Mouse (Mus musculus) R1 (cell line): ENCODE data around the gene Sars2.
A peak's percentile ranks its signal among the peaks of the same experiment; 100 is the strongest.

Experiments used
- DNase-seq: peaks from one replicate; pipeline ENCODE4 v3.0.0-alpha.2; 2018; ENCODE audit warnings: low read depth, low spot score

Gene Sars2

DNA sequence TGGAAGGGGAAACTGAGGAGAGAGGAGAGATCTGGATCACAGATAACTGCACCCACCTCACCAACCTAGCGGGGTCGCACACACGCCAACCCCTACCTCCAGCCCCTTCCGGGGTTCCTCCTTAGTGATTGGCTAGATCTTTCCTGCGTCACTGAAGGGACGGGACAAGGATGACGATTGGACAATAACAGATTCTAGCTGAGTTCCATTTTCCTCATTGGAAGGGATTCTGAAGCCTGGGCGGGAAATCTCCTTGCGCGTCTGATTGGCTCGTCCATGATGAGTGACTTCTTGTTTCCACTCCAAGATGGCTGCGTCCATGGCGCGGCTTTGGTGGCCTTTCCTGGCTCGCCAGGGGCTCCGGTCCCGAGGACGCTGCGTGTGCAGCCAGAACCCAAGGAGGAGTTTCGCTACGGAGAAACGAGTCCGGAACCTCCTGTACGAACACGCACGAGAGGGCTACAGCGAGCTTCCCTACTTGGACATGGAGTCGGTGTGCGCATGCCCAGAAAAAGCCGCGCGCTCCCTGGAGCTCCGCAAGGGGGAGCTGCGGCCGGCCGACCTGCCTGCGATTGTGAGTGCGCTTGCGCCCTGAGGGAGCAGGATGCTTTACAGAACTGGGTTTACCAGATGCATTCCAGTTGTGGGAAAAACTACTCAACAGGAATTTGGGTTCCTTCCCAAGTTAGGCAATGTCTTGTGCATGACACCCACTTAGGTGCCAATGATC is at the start of gene Sars2, which contains the start of gene Mrps12:
TSS of gene Sars2 (plus strand) at position 284 of the 730 bp plus-strand sequence.
TSS of gene Mrps12 (minus strand) at position 112 of the 730 bp plus-strand sequence.
- DNase-seq, result peak; percentile 100

DNA sequence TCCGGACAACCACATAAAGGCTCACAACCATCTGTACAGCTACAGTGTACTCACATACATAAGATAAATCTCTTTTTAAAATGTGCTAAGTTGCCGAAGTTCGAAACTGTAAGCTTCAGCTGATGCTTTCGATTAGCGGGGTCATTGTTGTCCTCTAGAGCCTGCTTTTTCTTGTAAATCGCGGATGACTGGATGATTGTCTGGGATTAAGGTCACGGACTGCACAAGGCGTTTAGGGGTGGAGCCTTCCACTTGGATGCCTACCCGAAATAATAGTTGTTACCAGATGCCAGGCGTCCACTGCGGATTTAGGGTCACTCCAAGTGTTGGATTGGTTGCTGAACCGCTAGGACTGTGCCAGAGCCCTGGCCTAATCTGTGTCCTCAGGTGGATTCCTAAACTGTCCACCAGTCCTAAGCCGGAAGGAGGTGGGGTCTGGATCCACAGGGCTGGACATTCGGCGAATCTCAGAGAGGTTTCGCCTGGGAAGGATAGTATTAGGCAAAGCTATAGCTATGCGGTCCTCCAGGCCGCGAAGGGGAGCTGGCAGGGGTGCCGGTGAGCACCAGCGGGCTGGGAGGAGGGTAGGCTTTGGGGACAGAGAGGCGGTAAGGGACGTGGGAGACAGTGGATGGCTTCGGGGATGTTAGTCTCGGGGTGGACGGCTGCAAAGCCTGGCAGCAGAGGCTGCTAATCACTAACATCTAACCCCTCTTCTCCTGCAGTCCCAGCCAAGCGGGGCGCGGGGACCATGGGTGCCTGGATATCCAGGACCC is 49.1 kb upstream of the Sars2 start, which contains the start of gene Fbxo27:
TSS of gene Fbxo27 (plus strand) at position 305 of the 776 bp plus-strand sequence.
- peak; percentile 90 for DNase-seq

DNA sequence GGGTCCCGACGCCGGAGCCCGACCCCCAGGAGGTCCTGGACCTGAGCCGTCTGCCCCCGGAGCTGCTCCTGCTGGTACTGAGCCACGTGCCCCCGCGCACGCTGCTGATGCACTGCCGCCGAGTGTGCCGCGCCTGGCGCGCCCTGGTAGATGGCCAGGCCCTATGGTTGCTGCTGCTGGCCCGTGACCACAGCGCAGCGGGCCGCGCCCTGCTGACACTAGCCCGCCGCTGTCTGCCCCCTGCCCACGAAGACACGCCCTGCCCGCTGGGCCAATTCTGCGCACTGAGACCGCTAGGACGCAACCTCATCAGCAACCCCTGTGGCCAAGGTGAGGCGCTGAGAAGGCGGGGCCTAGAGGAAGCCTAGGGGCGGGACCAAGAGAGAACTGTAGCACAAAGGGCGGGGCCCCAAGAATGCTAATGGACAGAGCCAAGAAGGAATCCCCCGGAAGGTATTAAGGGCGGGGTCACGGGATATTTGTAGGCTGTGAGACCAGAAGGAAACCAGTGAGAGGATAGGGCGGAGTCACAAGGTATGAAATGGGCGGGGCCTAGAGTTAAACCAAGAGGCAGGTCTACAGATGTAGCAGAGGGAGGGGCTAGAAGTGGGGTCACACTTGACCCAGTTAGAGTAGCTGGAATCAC is 48.3 kb upstream of the Sars2 start:
- peak; percentile 100 for DNase-seq

DNA sequence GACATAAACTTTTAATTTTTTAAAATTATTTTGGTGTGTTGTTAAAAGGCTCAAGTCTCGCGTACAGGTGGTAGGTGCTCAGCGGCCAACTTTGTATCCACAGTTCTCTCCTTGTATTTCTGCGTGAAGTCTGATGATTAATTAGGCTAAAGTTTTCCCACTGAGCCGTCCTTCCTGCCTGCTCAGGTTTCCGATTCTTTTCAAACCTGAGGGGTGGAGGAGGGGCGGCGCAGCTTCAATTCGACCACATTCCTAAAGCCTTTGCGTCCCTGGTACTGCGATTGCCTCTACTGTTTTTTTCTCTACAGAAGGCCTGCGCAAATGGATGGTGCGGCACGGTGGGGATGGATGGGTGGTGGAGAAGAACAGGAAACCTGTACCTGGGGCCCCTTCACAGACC is 47.4 kb upstream of the Sars2 start:
- peak; percentile 95 for DNase-seq

DNA sequence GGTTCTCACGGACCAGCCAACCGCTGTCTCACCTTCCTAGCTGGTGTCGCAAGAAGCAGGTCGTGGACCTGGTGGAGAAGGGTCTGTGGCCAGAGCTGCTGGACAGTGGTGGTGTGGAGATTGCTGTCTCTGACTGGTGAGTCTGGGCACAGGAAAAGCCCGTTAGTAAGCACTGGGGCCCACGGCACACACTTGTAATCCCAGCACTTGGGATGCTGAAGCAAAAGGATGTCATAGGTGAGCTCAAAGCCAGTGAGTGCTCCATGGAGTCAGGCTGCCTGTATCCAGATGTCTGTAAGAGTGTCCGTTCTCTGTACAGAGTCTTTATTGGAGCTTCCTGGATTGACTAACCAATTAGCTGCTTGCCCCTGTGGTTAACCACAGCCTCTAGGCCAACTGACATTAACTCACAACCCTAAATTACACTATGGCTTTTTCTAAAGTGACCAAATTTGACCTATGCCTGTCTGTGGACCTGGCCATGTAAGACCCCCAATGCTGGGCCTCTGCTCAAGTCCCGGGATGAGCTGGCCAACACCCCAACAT is 46.8 kb upstream of the Sars2 start:
- DNase-seq, result peak; percentile 36

DNA sequence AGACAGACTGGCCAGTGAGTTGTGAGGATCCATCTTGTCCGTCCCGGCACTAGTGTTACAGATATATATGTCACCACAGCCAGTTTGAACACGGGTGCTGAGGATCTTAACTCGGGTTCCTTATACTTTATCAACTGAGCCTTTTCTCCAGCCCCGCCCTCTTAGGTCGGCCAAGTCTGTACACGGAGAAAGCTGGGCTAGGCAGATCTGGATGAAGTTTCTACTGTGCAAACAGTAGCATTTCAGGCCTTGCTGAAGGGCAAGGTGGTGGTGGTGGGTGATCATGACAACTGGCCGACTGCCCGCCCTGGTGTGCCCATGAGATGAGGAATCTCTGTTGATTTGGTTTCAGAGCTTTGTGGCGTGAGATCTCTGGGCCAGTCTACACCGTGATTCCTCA is 44.5 kb upstream of the Sars2 start:
- DNase-seq, result no peak

DNA sequence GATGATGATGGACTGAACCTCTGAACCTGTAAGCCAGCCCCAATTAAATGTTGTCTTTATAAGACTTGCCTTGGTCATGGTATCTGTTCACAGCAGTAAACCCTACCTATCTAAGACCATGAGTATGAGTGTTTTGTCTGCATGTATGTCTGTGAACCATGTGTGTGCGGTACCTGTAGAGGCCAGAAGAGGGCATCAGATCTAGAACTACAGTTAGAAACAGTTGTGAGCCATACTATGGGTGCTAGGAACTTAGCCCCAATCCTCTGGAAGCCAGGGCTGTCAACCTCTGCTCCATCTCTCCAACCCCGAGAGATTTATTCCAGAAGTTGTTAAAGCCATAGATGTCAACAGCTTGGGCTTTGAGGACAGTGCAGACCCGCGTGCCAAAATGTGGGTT is 41.5 kb upstream of the Sars2 start:
- DNase-seq, result peak; percentile 67

DNA sequence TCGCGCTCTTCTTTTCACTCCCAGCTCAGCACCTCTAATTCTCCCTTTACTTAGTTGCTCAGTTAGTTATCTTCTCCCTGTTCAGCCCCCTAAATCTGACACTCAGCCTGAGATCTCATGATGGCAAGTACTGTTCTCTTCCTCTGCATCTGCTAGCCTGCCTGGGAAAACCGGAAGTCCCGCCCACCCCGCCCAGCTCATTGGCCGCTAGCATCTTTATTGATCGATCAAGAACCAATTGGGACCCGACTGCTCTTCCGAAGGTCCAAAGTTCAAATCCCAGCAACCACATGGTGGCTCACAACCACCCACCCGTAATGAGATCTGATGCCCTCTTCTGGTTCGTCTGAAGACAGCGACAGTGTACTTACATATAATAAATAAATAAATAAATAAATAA is 40.5 kb upstream of the Sars2 start:
- peak; percentile 75 for DNase-seq

DNA sequence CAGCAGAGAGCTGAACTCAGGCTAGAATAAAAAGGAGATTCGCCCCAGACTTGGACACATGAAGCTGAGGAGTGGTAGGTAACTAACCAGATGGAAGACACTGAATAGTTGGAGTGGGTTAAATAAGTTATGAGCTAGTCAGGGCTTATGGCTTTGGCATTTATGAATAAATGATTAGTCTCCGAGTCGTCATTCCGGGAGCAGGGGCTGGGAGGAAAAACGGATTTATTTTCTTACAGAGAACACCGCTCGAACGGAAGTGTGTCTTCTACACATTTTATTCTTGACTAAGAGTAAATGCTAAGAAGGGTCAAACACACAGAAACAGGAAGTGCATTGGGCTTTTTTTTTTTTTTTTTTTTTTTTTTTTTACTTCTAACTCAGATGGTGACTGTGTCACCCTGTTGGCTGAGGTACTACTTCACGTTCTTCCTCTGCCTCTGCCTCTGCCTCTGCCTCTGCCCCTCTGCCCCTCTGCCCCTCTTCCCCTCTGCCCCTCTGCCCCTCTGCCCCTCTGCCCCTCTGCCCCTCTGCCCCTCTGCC is 39.1 kb upstream of the Sars2 start:
- DNase-seq, result no peak

DNA sequence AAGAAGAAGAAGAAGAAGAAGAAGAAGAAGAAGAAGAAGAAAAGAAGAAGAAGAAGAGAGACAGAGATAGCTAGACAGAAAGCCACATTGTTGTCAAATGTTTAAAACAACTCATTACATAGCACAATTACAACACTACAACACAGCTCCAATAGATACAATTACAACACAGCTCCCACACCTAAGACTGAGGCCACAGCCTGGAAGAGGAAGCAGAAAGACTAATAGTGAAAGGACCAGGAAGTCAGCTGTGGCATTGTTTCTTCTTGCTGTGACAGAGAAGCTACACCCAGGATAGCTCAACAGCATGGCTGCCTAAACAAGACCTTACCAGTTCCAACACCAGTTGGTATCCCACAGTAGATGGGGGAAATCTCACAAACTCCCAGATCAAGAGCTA is 32.3 kb upstream of the Sars2 start:
- DNase-seq, result no peak

DNA sequence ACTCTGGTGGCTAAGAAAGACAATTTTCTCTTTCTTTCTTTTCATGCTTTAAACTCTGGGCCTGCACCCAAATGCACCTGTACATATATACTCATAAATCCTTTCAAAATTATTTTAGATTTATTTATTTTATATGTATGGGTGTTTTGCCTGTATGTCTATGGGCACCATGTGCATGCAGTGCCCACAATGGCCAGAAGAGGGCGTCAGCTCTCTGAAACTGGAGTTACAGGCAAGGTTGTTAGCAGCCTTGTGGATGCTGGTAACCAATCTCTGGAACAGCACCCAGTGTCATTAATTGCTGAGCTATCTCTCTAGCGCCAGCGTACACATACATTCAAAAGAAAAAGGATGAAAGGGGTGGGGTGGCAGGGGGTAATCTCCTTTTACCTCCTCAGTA is 30.8 kb upstream of the Sars2 start:
- DNase-seq, result peak; percentile 75

DNA sequence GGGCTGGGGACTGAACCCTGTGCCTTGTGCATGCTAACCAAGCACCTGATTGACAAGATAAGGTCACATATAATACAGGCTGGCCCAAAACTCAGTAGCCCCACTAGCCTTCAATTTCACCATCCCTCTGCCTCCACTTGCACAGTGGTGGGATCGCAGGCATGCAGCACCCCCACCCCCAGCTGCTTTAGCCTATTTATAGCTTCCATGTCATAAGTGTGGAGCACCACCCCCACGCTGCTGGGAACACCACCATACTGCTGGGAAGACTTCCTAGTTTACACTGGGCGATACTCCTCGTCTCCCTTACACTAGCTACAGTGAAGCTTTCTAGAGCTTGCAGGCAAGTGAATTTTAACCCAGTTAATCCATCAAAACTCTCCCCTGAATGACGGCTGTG is 27.1 kb upstream of the Sars2 start:
- DNase-seq, result no peak

DNA sequence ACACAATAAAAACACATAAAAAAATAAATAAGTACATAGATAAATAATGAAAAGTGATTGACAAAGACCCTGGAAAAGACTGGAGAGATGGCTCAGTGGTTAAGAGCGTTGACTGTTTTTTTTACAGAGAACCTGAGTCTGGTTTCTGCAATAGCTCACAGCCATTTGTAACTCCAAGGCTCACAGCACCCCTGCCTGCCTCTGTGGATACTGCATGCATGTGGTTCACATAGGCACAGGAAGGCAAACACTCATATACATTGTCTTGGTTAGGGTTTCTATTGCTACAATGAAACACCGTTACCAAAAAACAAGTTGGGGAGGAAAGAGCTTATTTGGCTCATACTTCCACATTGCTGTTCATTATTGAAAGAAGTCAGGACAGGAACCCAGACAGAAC is 26.2 kb upstream of the Sars2 start:
- DNase-seq, result peak; percentile 49

DNA sequence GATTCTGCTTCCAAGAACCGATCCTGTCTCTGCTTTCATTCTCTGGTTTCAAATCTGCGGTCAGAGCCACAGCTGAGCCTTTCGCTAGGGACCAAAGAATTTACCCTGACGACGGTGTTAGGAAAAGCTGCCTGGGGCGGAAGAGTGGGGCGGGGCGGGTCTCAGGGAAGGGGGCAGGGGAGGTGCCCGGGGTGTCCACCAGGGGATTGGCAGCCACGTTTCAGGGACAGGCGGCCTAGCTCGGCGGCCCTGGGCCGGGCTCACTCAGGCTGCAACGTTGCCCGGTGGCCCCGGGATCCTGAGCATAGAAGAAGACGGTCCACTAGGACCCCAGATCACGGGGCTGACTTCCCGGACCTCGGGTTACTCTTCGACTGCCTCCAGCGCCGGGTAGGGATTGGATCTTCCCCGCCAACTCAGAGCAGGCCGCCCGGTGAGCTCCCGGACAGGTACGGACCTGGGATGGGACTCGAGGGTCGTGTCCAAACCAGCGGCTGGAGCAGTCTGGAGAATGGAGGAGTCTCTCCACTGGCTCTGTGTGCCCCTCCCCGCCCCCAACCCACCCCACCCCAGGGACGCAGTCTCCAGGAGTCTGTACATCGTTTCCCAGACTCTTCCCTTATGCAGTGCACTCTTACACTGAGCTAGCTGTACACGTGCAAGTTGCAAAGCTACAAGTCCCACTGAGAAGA is 25.1 kb upstream of the Sars2 start, which contains the start of gene Fbxo17:
TSS of gene Fbxo17 (plus strand) at position 215 of the 692 bp plus-strand sequence.
- DNase-seq, result peak; percentile 70

DNA sequence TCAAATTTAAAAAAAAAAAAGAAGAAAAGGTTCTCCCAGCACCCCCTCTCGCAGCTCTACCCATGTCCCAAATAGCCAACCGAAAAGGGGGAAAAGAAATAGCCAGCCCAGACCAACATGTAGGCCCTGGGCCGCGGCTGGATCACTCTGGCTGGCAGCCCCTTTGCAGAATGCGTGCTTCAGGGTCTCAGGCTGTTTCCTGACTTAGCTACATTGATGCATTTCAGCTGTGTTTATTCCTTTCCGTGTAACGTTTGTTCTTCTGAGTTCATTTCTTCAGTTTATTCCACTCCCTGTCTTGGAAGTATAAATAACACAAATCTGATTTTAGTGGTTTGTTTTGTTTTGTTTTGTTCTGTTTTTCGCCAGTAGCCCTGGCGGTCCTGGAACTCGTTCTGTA is 24.1 kb upstream of the Sars2 start:
- no peak for DNase-seq

DNA sequence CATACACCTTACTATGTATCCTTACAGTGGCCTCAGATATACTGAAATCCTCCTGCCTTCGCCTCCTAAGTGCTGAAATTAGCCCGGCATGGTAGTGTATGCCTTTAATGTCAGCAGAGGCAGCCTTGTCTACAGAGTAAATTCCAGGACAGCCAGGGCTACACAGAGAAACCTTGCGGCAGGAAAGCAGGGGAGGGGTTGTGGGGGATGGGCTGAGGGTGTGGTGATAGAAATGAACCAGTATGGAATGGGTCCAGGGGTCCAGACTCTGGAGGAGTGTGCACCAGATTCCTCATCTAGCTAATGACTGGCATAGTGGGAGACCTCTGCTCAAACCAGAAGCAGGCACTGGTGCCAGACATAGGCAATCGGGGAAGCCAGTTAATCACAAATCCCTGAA is 22.6 kb upstream of the Sars2 start:
- DNase-seq, result peak; percentile 85

DNA sequence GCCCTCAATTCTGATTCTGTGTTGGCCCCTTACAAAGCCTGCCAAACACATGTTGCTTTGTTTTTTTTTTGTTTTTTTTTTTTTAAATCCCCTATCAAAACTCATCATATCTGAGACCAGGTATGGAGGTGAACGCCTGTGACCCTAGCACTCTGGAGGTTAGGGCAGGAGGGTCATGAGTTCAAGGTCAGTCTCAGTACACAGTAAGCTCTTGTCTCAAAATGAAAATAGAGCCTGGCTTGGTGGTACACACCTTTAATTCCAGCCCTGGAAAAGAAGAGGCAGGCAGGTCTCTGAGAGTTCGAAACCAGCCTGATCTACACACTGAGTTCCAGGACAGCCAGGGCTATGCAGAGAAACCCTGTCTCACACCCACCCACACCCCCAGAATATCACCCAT is 22.1 kb upstream of the Sars2 start:
- peak; percentile 69 for DNase-seq

DNA sequence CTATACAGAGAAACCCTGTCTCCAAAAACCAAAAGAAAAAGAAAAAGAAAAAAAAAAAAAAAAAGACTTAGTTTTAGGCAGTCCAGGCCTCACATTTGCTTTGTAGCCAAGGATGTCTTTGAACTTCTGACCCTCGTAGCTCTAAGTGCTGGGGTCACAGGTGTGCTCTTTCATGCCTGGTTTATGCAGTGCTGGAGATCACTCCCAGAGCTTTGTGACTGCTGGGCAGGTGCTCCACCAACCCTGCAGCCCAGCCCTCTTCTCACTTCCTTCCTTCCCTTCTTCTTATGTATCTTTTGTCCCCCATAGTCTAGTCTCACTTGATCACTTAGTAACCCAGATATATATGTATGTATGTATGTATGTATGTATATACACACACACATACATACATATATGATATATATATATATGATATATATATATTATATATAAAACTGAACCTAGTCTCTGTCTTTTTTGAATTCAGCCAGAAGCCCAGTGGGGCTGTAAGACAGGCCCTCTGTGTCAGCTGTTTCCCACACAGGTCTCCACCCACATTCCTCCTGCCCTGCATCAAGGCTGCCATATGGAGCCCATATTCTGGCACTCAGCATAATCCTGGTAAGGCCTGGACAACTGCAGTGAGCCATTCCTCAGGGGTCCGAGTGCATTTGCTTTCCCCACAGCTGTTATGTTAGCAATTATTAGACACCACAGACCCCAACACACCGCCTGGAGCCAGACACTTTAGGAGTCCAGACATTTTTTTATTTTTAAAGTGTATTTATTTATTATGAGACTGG is 20.8 kb upstream of the Sars2 start:
- no peak for DNase-seq

DNA sequence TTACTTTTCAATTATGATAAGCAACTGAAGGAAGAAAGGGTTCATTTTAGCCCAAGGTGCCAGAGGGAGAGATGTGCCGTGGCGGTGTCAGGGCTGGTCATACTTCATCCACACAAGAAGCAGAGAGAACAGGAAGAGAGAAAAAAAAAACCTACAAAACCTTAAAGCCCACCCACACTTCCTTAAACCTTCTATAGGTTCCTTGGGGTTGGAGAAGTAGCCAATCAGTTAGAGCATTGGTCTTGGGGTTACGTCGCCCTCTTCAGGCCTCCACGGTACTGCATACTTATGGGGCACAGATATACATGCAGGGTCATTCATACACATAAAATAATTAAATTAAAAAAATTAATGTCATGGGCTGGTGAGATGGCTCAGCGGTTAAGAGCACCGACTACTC is 19.7 kb upstream of the Sars2 start:
- peak; percentile 66 for DNase-seq

DNA sequence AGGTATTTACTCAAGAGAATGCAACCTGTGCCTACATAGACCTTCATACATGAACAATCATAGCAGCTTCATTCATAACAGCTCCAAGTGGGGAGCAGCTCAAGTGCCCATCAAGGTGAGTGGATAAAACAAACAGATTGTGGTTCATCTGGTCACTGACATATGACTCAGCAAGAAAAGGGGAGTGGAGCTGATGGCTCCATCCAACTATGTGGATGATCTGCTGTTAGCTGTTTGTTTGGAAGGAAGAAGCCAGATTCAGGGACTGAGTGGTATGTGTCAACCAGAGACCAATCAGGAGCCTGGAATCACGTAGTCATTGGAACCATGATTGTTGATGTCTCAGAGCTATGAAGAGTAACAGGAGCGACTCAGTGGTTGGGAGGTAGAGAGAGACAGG is 17.2 kb upstream of the Sars2 start:
- DNase-seq, result peak; percentile 72
